28 mouse cellular contexts compared by ENCODE assay signal in the genomic region with DNA sequence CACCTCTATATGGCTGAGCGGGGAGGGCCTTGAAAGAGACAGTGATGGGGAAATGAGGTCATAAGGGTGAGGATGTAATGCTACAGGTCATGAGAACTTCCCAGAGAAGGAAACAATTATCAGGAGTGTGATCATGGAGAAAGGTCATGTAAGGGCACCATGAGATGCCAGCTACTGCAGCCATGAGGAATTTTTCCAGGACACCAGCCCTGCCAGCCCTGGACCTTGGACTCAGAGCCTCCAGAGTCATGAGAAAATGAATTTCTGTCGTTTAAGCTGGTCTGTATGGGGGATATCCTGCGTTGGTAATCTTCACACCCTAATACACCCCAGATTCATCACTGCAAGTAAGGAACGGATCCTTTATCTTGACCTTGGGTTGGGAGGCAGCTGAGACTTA. TPM values are rescaled to one million over a fixed set of nuclear protein-coding genes. Genes with fewer than 3 reads are reported as not detected.
"Had no signal": no experiment of that assay in that cellular context is flagged by ENCODE, and none has a peak within 500 bp of the region (broad histone marks: within the 10 kb centered on the region; RNA-seq: fewer than 3 reads in every experiment).

No protein-coding gene starts in this region.

- H3K4me1 ChIP-seq: heart, embryonic 13.5 days; heart, embryonic 15.5 days; hindbrain, embryonic 13.5 days; hindbrain, embryonic 15.5 days; limb, embryonic 13.5 days; limb, embryonic 15.5 days; liver, embryonic 12.5 days had no signal

- H3K27me3 ChIP-seq: heart, embryonic 13.5 days; heart, embryonic 15.5 days; hindbrain, embryonic 13.5 days; hindbrain, embryonic 15.5 days; kidney, embryonic 15.5 days; limb, embryonic 13.5 days; limb, embryonic 15.5 days; liver, embryonic 12.5 days had no signal

- H3K9ac ChIP-seq: heart, embryonic 13.5 days; heart, embryonic 15.5 days; hindbrain, embryonic 13.5 days; hindbrain, embryonic 15.5 days; kidney, embryonic 15.5 days; limb, embryonic 13.5 days; limb, embryonic 15.5 days; liver, embryonic 12.5 days; liver, embryonic 14.5 days had no signal

- H3K36me3 ChIP-seq: heart, embryonic 10.5 days; heart, embryonic 13.5 days; heart, embryonic 15.5 days; hindbrain, embryonic 13.5 days; hindbrain, embryonic 15.5 days; kidney, embryonic 15.5 days; limb, embryonic 13.5 days; limb, embryonic 15.5 days; liver, embryonic 12.5 days had no signal

- H3K27ac ChIP-seq: heart, embryonic 10.5 days; heart, embryonic 13.5 days; heart, embryonic 15.5 days; hindbrain, embryonic 13.5 days; hindbrain, embryonic 15.5 days; hindbrain, postnatal 0 days; kidney, embryonic 15.5 days; limb, embryonic 13.5 days; limb, embryonic 15.5 days; liver, embryonic 12.5 days; liver, embryonic 14.5 days had no signal

- ATAC-seq: hindbrain, postnatal 0 days; intestine, embryonic 16.5 days; liver, embryonic 12.5 days had no signal

- H3K4me2 ChIP-seq: heart, embryonic 13.5 days; heart, embryonic 15.5 days; hindbrain, embryonic 13.5 days; hindbrain, embryonic 15.5 days; kidney, embryonic 15.5 days; limb, embryonic 13.5 days; limb, embryonic 15.5 days; liver, embryonic 12.5 days had no signal

- DNase-seq: gastrocnemius, postnatal 14 days; gastrocnemius, postnatal 36 days; heart, adult 18-20 months; heart, postnatal 14 days; heart, postnatal 36 days; kidney, adult 11 months; kidney, postnatal 10 days; layer of hippocampus, adult 9-11 months; layer of hippocampus, postnatal 36 days; left cerebral cortex, postnatal 4 days; lung, adult 18-20 months had no signal

- H3K9me3 ChIP-seq: heart, embryonic 10.5 days; heart, embryonic 13.5 days; heart, embryonic 15.5 days; hindbrain, embryonic 13.5 days; hindbrain, embryonic 15.5 days; kidney, embryonic 15.5 days; limb, embryonic 13.5 days; limb, embryonic 15.5 days; liver, embryonic 12.5 days had no signal

- H3K4me3 ChIP-seq: heart, embryonic 10.5 days; heart, embryonic 13.5 days; heart, embryonic 15.5 days; hindbrain, embryonic 13.5 days; hindbrain, embryonic 15.5 days; kidney, embryonic 15.5 days; limb, embryonic 13.5 days; limb, embryonic 15.5 days; liver, embryonic 12.5 days had no signal

RNA-seq across cellular contexts. Expression of a gene that starts 20.7 kb away (rescaled TPM):
- polyA plus RNA-seq: hindbrain, embryonic 11.5 days; hindbrain, embryonic 13.5 days; hindbrain, embryonic 15.5 days; hindbrain, postnatal 0 days; limb, embryonic 11.5 days; liver, embryonic 12.5 days had no signal

RNA-seq across cellular contexts. Expression of a gene that starts 36.7 kb away (rescaled TPM):
- polyA plus RNA-seq: gonadal fat pad, adult 2 months; heart, embryonic 13.5 days; heart, embryonic 15.5 days; heart, postnatal 0 days; hindbrain, embryonic 11.5 days; hindbrain, embryonic 13.5 days; hindbrain, embryonic 15.5 days; limb, embryonic 11.5 days; limb, embryonic 13.5 days; limb, embryonic 15.5 days; liver, embryonic 12.5 days; liver, embryonic 14.5 days; liver, embryonic 16.5 days had no signal
